Mouse (Mus musculus): ENCODE data around the gene Tnk1. TPM values are rescaled to one million over a fixed set of nuclear protein-coding genes. Genes with fewer than 3 reads are reported as not detected.

Tnk1 gene
- polyA plus RNA-seq, 1 experiment from 2014 or later = 0.19 TPM

GRCm38 (mm10) chr11:69835326-69835965, 23.1 kb downstream of the Tnk1 start:
- WGBS = under 1% methylated on average over 9 of the region's 9 CpGs
- peaks cover 47% of the 10 kb centered on the region for H3K4me1 ChIP-seq
- H3K9me3 ChIP-seq = no peaks in the 10 kb centered on the region
- peak overlapping the region; percentile 82 for H3K4me3 ChIP-seq
- peaks cover 35% of the 10 kb centered on the region for H3K36me3 ChIP-seq
- ATAC-seq (ENCODE audit: low FRiP score, low read depth) = no peak
- peaks cover 9% of the 10 kb centered on the region for H3K27me3 ChIP-seq
- peak overlapping the region; percentile 86 for H3K9ac ChIP-seq (replicated peaks)
- peak overlapping the region; percentile 96 for H3K4me2 ChIP-seq (replicated peaks)
- H3K27ac ChIP-seq (replicated peaks) = peak overlapping the region; percentile 93

GRCm38 (mm10) chr11:69834001-69834549, 24.5 kb downstream of the Tnk1 start:
- H3K36me3 ChIP-seq = peaks cover 43% of the 10 kb centered on the region
- H3K27ac ChIP-seq (replicated peaks) = peak overlapping the region; percentile 44
- peaks cover 47% of the 10 kb centered on the region for H3K4me1 ChIP-seq
- ATAC-seq (ENCODE audit: low FRiP score, low read depth) = no peak
- WGBS = 12% methylated on average over 35 of the region's 48 CpGs
- H3K4me2 ChIP-seq (replicated peaks) = peak overlapping the region; percentile 96
- peak overlapping the region; percentile 86 for H3K9ac ChIP-seq (replicated peaks)
- peaks cover 9% of the 10 kb centered on the region for H3K27me3 ChIP-seq
- H3K4me3 ChIP-seq = peak overlapping the region; percentile 82
- H3K9me3 ChIP-seq = no peaks in the 10 kb centered on the region

- no peaks in the 10 kb centered on the region for H3K9me3 ChIP-seq
- peaks cover 9% of the 10 kb centered on the region for H3K27me3 ChIP-seq
- H3K4me1 ChIP-seq = peaks cover 44% of the 10 kb centered on the region
- peak overlapping the region; percentile 44; the same call in 1 of the 2 replicates for H3K27ac ChIP-seq (replicated peaks)
- no peak for ATAC-seq (ENCODE audit: low FRiP score, low read depth)
- H3K4me3 ChIP-seq = peak overlapping the region; percentile 82
- H3K4me2 ChIP-seq (replicated peaks) = peak overlapping the region; percentile 96
- peak overlapping the region; percentile 86 for H3K9ac ChIP-seq (replicated peaks)
- WGBS = 60% methylated on average over 8 of the region's 8 CpGs
- peaks cover 48% of the 10 kb centered on the region for H3K36me3 ChIP-seq
These were observed 25.0 kb downstream of the Tnk1 start for GRCm38 (mm10) chr11:69833554-69833953.

- H3K9ac ChIP-seq (replicated peaks) = no peak overlapping the region
- H3K9me3 ChIP-seq = no peaks in the 10 kb centered on the region
- no peak for ATAC-seq (ENCODE audit: low FRiP score, low read depth)
- 68% methylated on average over 5 of the region's 5 CpGs for WGBS
- H3K4me1 ChIP-seq = peaks cover 15% of the 10 kb centered on the region
- no peak overlapping the region for H3K4me3 ChIP-seq
- peaks cover 93% of the 10 kb centered on the region for H3K36me3 ChIP-seq
- H3K27me3 ChIP-seq = peaks cover 7% of the 10 kb centered on the region
- H3K27ac ChIP-seq (replicated peaks) = no peak overlapping the region
- H3K4me2 ChIP-seq (replicated peaks) = no peak overlapping the region
These were observed 29.7 kb downstream of the Tnk1 start for GRCm38 (mm10) chr11:69828832-69829231.

- Histone ChIP-seq H3K9me3 (no peaks in the 10 kb centered on the region), H3K27me3 (no peaks in the 10 kb centered on the region), H3K36me3 (peaks cover 46% of the 10 kb centered on the region), H3K27ac (replicated peaks) (no peak overlapping the region), H3K9ac (replicated peaks) (no peak overlapping the region), H3K4me3 (no peak overlapping the region), H3K4me1 (no peaks in the 10 kb centered on the region), H3K4me2 (replicated peaks) (no peak overlapping the region)
- WGBS = 88% methylated on average over 2 of the region's 2 CpGs
- no peak for ATAC-seq (ENCODE audit: low FRiP score, low read depth)
These were observed 35.1 kb downstream of the Tnk1 start for GRCm38 (mm10) chr11:69823456-69823855.

GRCm38 (mm10) chr11:69822080-69822479, 36.5 kb downstream of the Tnk1 start, which contains the start of gene Spem1:
Spem1 (minus strand) TSS chr11:69822180.
- H3K4me1 ChIP-seq = no peaks in the 10 kb centered on the region
- WGBS = 94% methylated on average over 3 of the region's 3 CpGs
- H3K4me3 ChIP-seq = no peak within 1 kb of the TSS
- 0 out of 2 replicates have a peak, but pooled peaks cover 1% of the 10 kb centered on the region for H3K9me3 ChIP-seq
- no peak within 1 kb of the TSS for H3K27ac ChIP-seq (replicated peaks)
- no peak for ATAC-seq (ENCODE audit: low FRiP score, low read depth)
- H3K36me3 ChIP-seq = peaks cover 33% of the 10 kb centered on the region
- H3K4me2 ChIP-seq (replicated peaks) = no peak within 1 kb of the TSS
- H3K27me3 ChIP-seq = no peaks in the 10 kb centered on the region
- no peak within 1 kb of the TSS for H3K9ac ChIP-seq (replicated peaks)

GRCm38 (mm10) chr11:69818871-69819270, 39.7 kb downstream of the Tnk1 start:
- 92% methylated on average over 8 of the region's 8 CpGs for WGBS
- H3K4me3 ChIP-seq = no peak overlapping the region
- no peak overlapping the region for H3K27ac ChIP-seq (replicated peaks)
- no peak for ATAC-seq (ENCODE audit: low FRiP score, low read depth)
- no peak overlapping the region for H3K9ac ChIP-seq (replicated peaks)
- H3K36me3 ChIP-seq = peaks cover 1% of the 10 kb centered on the region; the same call in 1 of the 2 replicates
- H3K4me2 ChIP-seq (replicated peaks) = no peak overlapping the region
- H3K27me3 ChIP-seq = no peaks in the 10 kb centered on the region
- 0 out of 2 replicates have a peak, but pooled peaks cover 5% of the 10 kb centered on the region for H3K9me3 ChIP-seq
- H3K4me1 ChIP-seq = no peaks in the 10 kb centered on the region

- no peaks in the 10 kb centered on the region for H3K4me1 ChIP-seq
- no peaks in the 10 kb centered on the region for H3K27me3 ChIP-seq
- 0 out of 2 replicates have a peak, but pooled peaks cover 5% of the 10 kb centered on the region for H3K9me3 ChIP-seq
- H3K4me2 ChIP-seq (replicated peaks) = no peak within 1 kb of the TSS
- 75% methylated on average over 2 of the region's 2 CpGs for WGBS
- H3K27ac ChIP-seq (replicated peaks) = no peak within 1 kb of the TSS
- no peak within 1 kb of the TSS for H3K9ac ChIP-seq (replicated peaks)
- no peak within 1 kb of the TSS for H3K4me3 ChIP-seq
- no peak for ATAC-seq (ENCODE audit: low FRiP score, low read depth)
- H3K36me3 ChIP-seq = no peaks in the 10 kb centered on the region
These were observed 40.2 kb downstream of the Tnk1 start, which contains the start of gene Spem2 for GRCm38 (mm10) chr11:69818365-69818764. Spem2 (minus strand) TSS chr11:69818465.

GRCm38 (mm10) chr11:69816520-69816919, 42.0 kb downstream of the Tnk1 start:
- H3K36me3 ChIP-seq = no peaks in the 10 kb centered on the region
- no peak overlapping the region for H3K4me2 ChIP-seq (replicated peaks)
- H3K9me3 ChIP-seq = 0 out of 2 replicates have a peak, but pooled peaks cover 5% of the 10 kb centered on the region
- ATAC-seq (ENCODE audit: low FRiP score, low read depth) = no peak
- H3K4me3 ChIP-seq = no peak overlapping the region
- no peak overlapping the region for H3K27ac ChIP-seq (replicated peaks)
- WGBS = 86% methylated on average over 12 of the region's 12 CpGs
- no peaks in the 10 kb centered on the region for H3K4me1 ChIP-seq
- H3K27me3 ChIP-seq = no peaks in the 10 kb centered on the region
- no peak overlapping the region for H3K9ac ChIP-seq (replicated peaks)

- no peak for ATAC-seq (ENCODE audit: low FRiP score, low read depth)
- WGBS = 66% methylated on average over 10 of the region's 10 CpGs
- Histone ChIP-seq H3K4me3 (no peak within 1 kb of the TSS), H3K9ac (replicated peaks) (no peak within 1 kb of the TSS), H3K27me3 (peaks cover 3% of the 10 kb centered on the region; the same call in 1 of the 2 replicates), H3K4me1 (no peaks in the 10 kb centered on the region), H3K36me3 (no peaks in the 10 kb centered on the region), H3K9me3 (0 out of 2 replicates have a peak, but pooled peaks cover 5% of the 10 kb centered on the region), H3K4me2 (replicated peaks) (no peak within 1 kb of the TSS), H3K27ac (replicated peaks) (no peak within 1 kb of the TSS)
These were observed 43.4 kb downstream of the Tnk1 start, which contains the start of gene Gm39566 for GRCm38 (mm10) chr11:69815155-69815554. Gm39566 (minus strand) TSS chr11:69815298.

- ATAC-seq (ENCODE audit: low FRiP score, low read depth) = no peak
- Histone ChIP-seq H3K9me3 (no peaks in the 10 kb centered on the region), H3K4me2 (replicated peaks) (no peak overlapping the region), H3K27me3 (peaks cover 30% of the 10 kb centered on the region), H3K9ac (replicated peaks) (no peak overlapping the region), H3K4me1 (peaks cover 2% of the 10 kb centered on the region; the same call in 1 of the 2 replicates), H3K4me3 (no peak overlapping the region), H3K27ac (replicated peaks) (no peak overlapping the region), H3K36me3 (no peaks in the 10 kb centered on the region)
These were observed 48.2 kb downstream of the Tnk1 start for GRCm38 (mm10) chr11:69810280-69810679.

- Histone ChIP-seq H3K9ac (replicated peaks) (no peak overlapping the region), H3K9me3 (no peaks in the 10 kb centered on the region), H3K4me1 (peaks cover 28% of the 10 kb centered on the region), H3K27ac (replicated peaks) (no peak overlapping the region), H3K27me3 (peaks cover 56% of the 10 kb centered on the region), H3K4me3 (no peak overlapping the region), H3K36me3 (no peaks in the 10 kb centered on the region), H3K4me2 (replicated peaks) (no peak overlapping the region)
- ATAC-seq (ENCODE audit: low FRiP score, low read depth) = no peak
- 87% methylated on average over 2 of the region's 2 CpGs for WGBS
These were observed 50.9 kb downstream of the Tnk1 start for GRCm38 (mm10) chr11:69807641-69808040.

Measured in midbrain, embryonic 12.5 days (tissue).